Mouse (Mus musculus) stomach, postnatal 0 days (tissue): Measurements from ENCODE around the gene Fam122a.

Source experiments
- CTCF ChIP-seq: IDR thresholded peaks from 2 replicates; pipeline ENCODE4 v1.5.1; 2016; ENCODE audit warnings: antibody characterized with exemption, low read depth, mild to moderate bottlenecking, moderate library complexity
- EP300 ChIP-seq: optimal IDR thresholded peaks from 2 replicates; pipeline ENCODE3; 2016; ENCODE audit warnings: antibody characterized with exemption

DNA sequence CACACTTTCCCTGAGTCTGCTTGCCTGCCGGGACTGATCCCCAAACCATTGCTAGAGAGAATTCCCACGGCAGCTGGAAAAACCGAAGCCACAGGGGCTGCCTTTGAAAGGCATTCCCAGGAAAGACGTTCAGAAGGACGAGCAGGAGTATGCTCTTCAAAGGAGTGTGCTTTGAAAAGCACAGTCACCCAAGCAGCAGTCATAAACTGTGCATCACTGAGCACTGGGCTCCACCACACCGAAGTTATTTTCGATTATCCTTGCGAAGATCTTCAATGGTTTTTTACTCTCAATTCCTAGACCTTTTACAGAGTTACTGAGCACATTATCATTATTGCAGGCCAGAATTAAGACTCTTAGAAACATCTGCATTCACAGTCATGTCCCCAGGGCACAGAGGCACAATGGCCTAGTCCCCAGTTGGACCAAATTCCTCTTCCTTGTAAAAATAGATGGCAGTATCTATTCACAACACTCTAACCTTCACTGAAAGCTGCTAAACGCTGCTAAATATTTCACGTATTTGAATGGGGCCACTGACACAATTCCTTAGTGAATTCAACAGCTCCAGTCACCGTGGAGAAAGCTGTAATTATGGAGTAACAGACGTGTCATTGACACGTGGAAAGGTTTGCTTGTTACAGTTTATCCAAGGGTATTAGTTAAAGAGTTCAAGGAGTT, 31.1 kb upstream of the Fam122a start:
- TF ChIP-seq EP300 (no peak), CTCF (no peak)
